Mouse (Mus musculus): ENCODE measurements around the gene Syn2. TPM values are rescaled to one million over a fixed set of nuclear protein-coding genes. Genes with fewer than 3 reads are reported as not detected.

Gene Syn2
- polyA plus RNA-seq, 1 experiment from 2014 or later: 0.99 TPM

DNA sequence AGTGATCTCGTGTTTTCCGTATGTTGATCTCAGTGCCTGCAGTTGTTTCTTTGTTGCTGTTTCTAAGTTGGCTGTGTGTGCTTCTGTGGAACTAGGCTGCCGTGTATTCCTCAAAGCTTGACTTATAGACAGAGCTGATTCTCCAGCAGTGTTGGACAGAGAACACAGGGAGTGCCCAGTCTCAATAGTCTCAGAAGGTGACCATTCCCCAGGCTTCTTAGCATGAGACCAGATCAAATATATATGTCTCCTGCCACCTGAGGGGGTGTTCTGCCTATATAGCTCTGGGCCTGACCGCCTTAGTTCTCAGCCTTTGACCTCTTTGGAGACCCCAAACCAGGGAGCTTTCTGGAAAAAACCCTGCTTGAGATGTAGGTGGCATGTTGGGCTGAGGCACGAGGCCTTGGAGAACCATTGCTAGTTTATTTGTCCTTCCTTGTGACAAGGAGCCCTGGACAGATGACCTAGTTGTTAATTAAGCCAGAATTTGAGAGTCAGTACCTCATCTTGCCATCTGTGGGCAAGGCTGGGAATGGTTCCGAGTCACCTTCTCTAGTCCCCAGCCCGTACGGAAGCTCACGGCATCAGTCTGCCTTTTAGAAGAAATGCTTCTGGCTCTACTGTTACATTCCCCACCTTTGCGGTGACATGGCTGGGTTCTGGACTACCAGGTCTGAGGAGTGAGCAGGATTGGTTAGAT is 140.6 kb downstream of the Syn2 start:
- no peaks in the 10 kb centered on the region for H3K36me3 ChIP-seq (ENCODE audit: control insufficient read depth, insufficient read depth, low read length)
- 91% methylated on average over 10 of the region's 10 CpGs for WGBS
- no peak overlapping the region for H3K4me2 ChIP-seq (ENCODE audit: low read depth, severe bottlenecking)
- H3K4me3 ChIP-seq (ENCODE audit: low read depth, low read length): no peak overlapping the region
- H3K27ac ChIP-seq (replicated peaks; ENCODE audit: low read depth, low read length): no peak overlapping the region
- H3K4me1 ChIP-seq (ENCODE audit: control insufficient read depth, insufficient read depth, low read length): peaks cover 5% of the 10 kb centered on the region
- H3K9ac ChIP-seq (ENCODE audit: low read length): no peak overlapping the region
- no peaks in the 10 kb centered on the region for H3K9me3 ChIP-seq (ENCODE audit: control insufficient read depth, low read length)
- ATAC-seq (ENCODE audit: insufficient number of reproducible peaks, low FRiP score, low TSS enrichment, low read depth): no peak
- no peak for DNase-seq (ENCODE audit: low spot score)
- H3K27me3 ChIP-seq (ENCODE audit: control insufficient read depth, insufficient read depth, low read length): no peaks in the 10 kb centered on the region

DNA sequence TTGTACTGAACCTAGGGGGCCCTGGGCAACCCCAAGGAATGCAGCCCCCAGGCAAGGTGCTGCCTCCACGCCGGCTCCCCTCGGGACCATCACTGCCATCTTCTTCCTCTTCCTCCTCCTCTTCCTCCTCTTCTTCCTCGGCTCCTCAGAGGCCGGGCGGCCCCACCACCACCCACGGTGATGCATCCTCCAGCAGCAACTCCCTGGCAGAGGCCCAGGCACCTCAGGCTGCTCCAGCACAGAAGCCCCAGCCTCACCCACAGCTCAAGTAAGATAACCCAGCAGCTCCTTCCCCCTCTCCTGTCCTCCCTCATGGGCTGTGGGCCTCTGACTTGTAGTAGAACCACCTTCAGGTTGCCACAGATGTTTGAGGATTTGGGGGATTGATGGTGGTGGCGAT is 143.4 kb downstream of the Syn2 start:
- Histone ChIP-seq H3K27me3 (ENCODE audit: control insufficient read depth, insufficient read depth, low read length) (no peaks in the 10 kb centered on the region), H3K36me3 (ENCODE audit: control insufficient read depth, insufficient read depth, low read length) (no peaks in the 10 kb centered on the region), H3K4me2 (ENCODE audit: low read depth, severe bottlenecking) (no peak overlapping the region), H3K9me3 (ENCODE audit: control insufficient read depth, low read length) (no peaks in the 10 kb centered on the region), H3K4me3 (ENCODE audit: low read depth, low read length) (no peak overlapping the region), H3K4me1 (ENCODE audit: control insufficient read depth, insufficient read depth, low read length) (no peaks in the 10 kb centered on the region), H3K9ac (ENCODE audit: low read length) (no peak overlapping the region), H3K27ac (replicated peaks; ENCODE audit: low read depth, low read length) (no peak overlapping the region)
- ATAC-seq (ENCODE audit: insufficient number of reproducible peaks, low FRiP score, low TSS enrichment, low read depth): no peak
- 79% methylated on average over 8 of the region's 8 CpGs for WGBS
- no peak for DNase-seq (ENCODE audit: low spot score)

DNA sequence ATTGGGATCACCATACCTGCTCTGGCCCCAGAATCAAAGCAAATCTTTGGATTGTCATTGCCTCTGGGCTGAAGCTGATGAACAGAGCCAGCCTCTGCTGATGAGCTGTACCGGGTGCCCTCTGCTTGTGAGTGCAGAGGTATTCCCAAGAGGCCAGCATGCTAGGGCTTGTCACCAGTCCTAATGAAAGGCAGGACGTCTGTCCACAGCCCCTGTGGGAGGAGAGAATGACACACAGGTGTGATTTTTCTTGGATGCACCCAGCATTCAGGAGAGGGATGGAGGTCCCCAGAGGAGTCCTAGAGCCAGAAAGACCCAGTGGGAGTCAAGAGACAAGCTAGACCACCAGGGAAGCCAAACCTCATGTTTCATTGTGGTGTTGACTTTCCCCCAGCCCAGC is 144.9 kb downstream of the Syn2 start:
- Histone ChIP-seq H3K9me3 (ENCODE audit: control insufficient read depth, low read length) (no peaks in the 10 kb centered on the region), H3K4me3 (ENCODE audit: low read depth, low read length) (no peak overlapping the region), H3K4me1 (ENCODE audit: control insufficient read depth, insufficient read depth, low read length) (no peaks in the 10 kb centered on the region), H3K9ac (ENCODE audit: low read length) (no peak overlapping the region), H3K4me2 (ENCODE audit: low read depth, severe bottlenecking) (no peak overlapping the region), H3K27ac (replicated peaks; ENCODE audit: low read depth, low read length) (no peak overlapping the region), H3K27me3 (ENCODE audit: control insufficient read depth, insufficient read depth, low read length) (no peaks in the 10 kb centered on the region), H3K36me3 (ENCODE audit: control insufficient read depth, insufficient read depth, low read length) (no peaks in the 10 kb centered on the region)
- WGBS: 57% methylated on average over 2 of the region's 2 CpGs
- ATAC-seq (ENCODE audit: insufficient number of reproducible peaks, low FRiP score, low TSS enrichment, low read depth) (no peak), DNase-seq (ENCODE audit: low spot score) (no peak)

DNA sequence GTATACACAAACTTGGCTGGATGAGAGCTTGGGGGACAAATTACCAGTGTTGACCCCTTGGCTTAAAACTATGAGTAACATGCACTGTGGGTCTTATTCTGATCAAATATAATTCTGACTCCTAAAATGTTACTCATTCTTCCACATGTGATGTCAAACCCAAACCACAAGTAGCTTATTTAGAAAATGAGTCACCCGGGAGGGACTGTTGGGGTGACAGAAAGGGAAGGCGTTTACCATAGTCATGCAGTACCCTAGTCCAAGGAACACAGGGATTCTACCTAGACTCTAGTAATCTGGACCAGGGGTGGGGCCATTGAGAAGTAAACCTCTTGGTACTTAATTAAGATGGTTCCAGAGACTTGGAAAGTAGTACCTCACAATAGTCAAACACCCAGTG is 149.5 kb downstream of the Syn2 start:
- no peaks in the 10 kb centered on the region for H3K27me3 ChIP-seq (ENCODE audit: control insufficient read depth, insufficient read depth, low read length)
- H3K9me3 ChIP-seq (ENCODE audit: control insufficient read depth, low read length): no peaks in the 10 kb centered on the region
- H3K27ac ChIP-seq (replicated peaks; ENCODE audit: low read depth, low read length): no peak overlapping the region
- no peaks in the 10 kb centered on the region for H3K36me3 ChIP-seq (ENCODE audit: control insufficient read depth, insufficient read depth, low read length)
- H3K4me1 ChIP-seq (ENCODE audit: control insufficient read depth, insufficient read depth, low read length): no peaks in the 10 kb centered on the region
- H3K4me3 ChIP-seq (ENCODE audit: low read depth, low read length): no peak overlapping the region
- no peak for ATAC-seq (ENCODE audit: insufficient number of reproducible peaks, low FRiP score, low TSS enrichment, low read depth)
- no peak for DNase-seq (ENCODE audit: low spot score)
- H3K9ac ChIP-seq (ENCODE audit: low read length): no peak overlapping the region
- H3K4me2 ChIP-seq (ENCODE audit: low read depth, severe bottlenecking): no peak overlapping the region
- WGBS: 83% methylated on average over 2 of the region's 2 CpGs

DNA sequence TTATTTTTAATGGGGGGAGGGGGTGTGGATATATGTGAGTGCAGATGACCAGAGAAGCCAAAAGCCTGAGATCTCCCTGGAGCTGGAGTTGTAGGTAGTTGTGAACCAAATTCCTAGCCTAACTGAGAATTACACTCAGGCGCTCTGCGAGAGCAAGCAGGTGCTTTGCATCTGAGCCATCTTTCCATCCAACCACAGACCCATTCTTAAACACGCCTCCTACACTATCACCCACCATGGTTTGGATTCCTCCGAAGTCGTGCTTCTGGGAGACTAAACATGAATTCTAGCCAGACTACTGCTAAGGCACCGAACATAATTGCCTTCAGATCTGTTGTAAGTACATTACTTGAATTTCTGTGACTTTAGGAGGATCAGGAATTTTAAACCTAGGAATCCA is 151.7 kb downstream of the Syn2 start:
- Histone ChIP-seq H3K4me1 (ENCODE audit: control insufficient read depth, insufficient read depth, low read length) (no peaks in the 10 kb centered on the region), H3K27me3 (ENCODE audit: control insufficient read depth, insufficient read depth, low read length) (no peaks in the 10 kb centered on the region), H3K4me3 (ENCODE audit: low read depth, low read length) (no peak overlapping the region), H3K9me3 (ENCODE audit: control insufficient read depth, low read length) (no peaks in the 10 kb centered on the region), H3K4me2 (ENCODE audit: low read depth, severe bottlenecking) (no peak overlapping the region), H3K9ac (ENCODE audit: low read length) (no peak overlapping the region), H3K27ac (replicated peaks; ENCODE audit: low read depth, low read length) (no peak overlapping the region), H3K36me3 (ENCODE audit: control insufficient read depth, insufficient read depth, low read length) (no peaks in the 10 kb centered on the region)
- 91% methylated on average over 6 of the region's 6 CpGs for WGBS
- DNase-seq (ENCODE audit: low spot score) (no peak), ATAC-seq (ENCODE audit: insufficient number of reproducible peaks, low FRiP score, low TSS enrichment, low read depth) (no peak)

DNA sequence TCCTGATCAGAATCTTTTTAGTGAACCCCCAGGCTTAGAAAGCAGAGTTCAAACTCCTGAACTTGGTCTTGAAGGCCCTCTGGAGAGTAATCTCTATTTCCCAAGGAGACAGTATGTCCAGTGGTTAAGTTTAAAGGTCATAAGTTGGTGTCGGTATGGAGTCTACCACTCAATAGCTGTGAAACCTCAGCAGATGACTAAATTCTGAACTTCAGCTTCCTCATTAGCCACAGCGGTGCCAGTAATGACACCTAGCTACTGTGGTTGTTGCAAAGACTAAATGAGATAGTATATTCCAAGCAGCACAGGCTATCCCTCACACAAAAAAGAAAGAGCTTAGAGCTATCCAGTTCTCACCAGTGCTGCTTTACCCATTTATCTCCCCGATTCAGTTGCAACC is 153.5 kb downstream of the Syn2 start:
- no peak overlapping the region for H3K27ac ChIP-seq (replicated peaks; ENCODE audit: low read depth, low read length)
- ATAC-seq (ENCODE audit: insufficient number of reproducible peaks, low FRiP score, low TSS enrichment, low read depth): no peak
- no peaks in the 10 kb centered on the region for H3K27me3 ChIP-seq (ENCODE audit: control insufficient read depth, insufficient read depth, low read length)
- no peaks in the 10 kb centered on the region for H3K9me3 ChIP-seq (ENCODE audit: control insufficient read depth, low read length)
- no peak overlapping the region for H3K9ac ChIP-seq (ENCODE audit: low read length)
- H3K4me1 ChIP-seq (ENCODE audit: control insufficient read depth, insufficient read depth, low read length): no peaks in the 10 kb centered on the region
- no peak for DNase-seq (ENCODE audit: low spot score)
- WGBS: 88% methylated on average over 3 of the region's 3 CpGs
- H3K36me3 ChIP-seq (ENCODE audit: control insufficient read depth, insufficient read depth, low read length): no peaks in the 10 kb centered on the region
- no peak overlapping the region for H3K4me3 ChIP-seq (ENCODE audit: low read depth, low read length)
- no peak overlapping the region for H3K4me2 ChIP-seq (ENCODE audit: low read depth, severe bottlenecking)

DNA sequence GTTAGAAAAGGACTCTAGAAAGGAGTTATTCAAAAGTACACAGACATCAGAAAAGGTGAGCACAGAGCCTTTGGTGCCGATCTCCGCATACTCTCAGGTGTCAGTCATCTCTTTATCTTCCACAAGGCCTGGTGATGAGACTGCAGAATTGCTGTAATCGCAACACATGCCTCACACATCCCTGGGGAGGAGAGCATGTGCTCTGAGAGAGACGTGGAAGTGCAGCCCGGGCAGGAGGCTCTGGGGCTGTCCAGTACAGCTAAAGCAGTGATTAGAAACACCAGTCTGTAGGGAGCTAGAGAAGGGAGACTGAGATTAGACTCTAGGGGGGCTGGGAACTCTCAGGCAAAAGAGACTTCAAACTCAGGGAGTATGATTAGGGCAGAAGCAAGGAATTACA is 155.9 kb downstream of the Syn2 start:
- Histone ChIP-seq H3K9ac (ENCODE audit: low read length) (no peak overlapping the region), H3K27ac (replicated peaks; ENCODE audit: low read depth, low read length) (no peak overlapping the region), H3K4me3 (ENCODE audit: low read depth, low read length) (no peak overlapping the region), H3K4me2 (ENCODE audit: low read depth, severe bottlenecking) (no peak overlapping the region), H3K36me3 (ENCODE audit: control insufficient read depth, insufficient read depth, low read length) (no peaks in the 10 kb centered on the region), H3K27me3 (ENCODE audit: control insufficient read depth, insufficient read depth, low read length) (no peaks in the 10 kb centered on the region), H3K9me3 (ENCODE audit: control insufficient read depth, low read length) (no peaks in the 10 kb centered on the region), H3K4me1 (ENCODE audit: control insufficient read depth, insufficient read depth, low read length) (no peaks in the 10 kb centered on the region)
- DNase-seq (ENCODE audit: low spot score) (no peak), ATAC-seq (ENCODE audit: insufficient number of reproducible peaks, low FRiP score, low TSS enrichment, low read depth) (no peak)
- 70% methylated on average over 5 of the region's 5 CpGs for WGBS

DNA sequence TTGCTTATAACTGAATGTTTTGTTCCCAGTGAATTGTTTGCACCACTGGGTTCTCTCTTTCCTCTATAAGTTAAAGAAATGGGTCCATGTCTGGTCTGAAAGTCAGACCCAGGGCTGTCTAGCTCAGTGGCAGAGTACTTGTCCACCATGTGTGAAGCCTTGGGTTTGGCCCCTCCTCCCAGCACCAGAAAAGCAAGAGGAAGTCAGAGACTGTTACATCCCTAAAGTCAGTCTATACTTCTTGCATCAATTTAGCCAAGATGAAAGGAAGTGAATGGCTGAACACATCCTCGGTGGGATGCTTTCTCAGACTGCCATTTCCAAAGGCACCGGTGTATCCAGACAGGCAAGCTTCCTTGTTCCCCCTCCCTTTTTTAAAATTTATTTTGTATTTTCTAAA is 156.4 kb downstream of the Syn2 start:
- no peak for ATAC-seq (ENCODE audit: insufficient number of reproducible peaks, low FRiP score, low TSS enrichment, low read depth)
- Histone ChIP-seq H3K27me3 (ENCODE audit: control insufficient read depth, insufficient read depth, low read length) (no peaks in the 10 kb centered on the region), H3K4me2 (ENCODE audit: low read depth, severe bottlenecking) (no peak overlapping the region), H3K9me3 (ENCODE audit: control insufficient read depth, low read length) (no peaks in the 10 kb centered on the region), H3K36me3 (ENCODE audit: control insufficient read depth, insufficient read depth, low read length) (no peaks in the 10 kb centered on the region), H3K9ac (ENCODE audit: low read length) (no peak overlapping the region), H3K4me1 (ENCODE audit: control insufficient read depth, insufficient read depth, low read length) (no peaks in the 10 kb centered on the region), H3K4me3 (ENCODE audit: low read depth, low read length) (no peak overlapping the region), H3K27ac (replicated peaks; ENCODE audit: low read depth, low read length) (no peak overlapping the region)
- 84% methylated on average over 2 of the region's 2 CpGs for WGBS
- DNase-seq (ENCODE audit: low spot score): no peak

DNA sequence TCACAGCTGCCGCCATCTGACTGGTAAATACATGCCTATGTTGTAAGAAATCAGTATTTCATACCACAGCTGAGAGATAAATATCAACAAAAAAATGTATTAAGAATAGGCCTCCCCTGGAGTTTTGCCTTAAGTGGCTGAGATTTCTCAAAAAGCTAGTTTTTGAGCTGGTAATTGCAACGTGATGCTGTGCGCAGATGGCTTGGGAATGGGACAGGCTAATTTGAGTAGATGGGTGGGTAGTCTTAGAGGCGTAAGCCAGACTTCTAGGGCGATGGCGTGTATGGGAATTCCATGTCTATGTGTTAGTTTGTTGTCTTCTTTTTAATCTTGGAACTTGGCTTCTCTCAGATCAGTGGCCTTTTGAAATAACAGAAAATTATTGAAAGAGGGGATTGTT is 157.1 kb downstream of the Syn2 start:
- Histone ChIP-seq H3K4me1 (ENCODE audit: control insufficient read depth, insufficient read depth, low read length) (no peaks in the 10 kb centered on the region), H3K36me3 (ENCODE audit: control insufficient read depth, insufficient read depth, low read length) (no peaks in the 10 kb centered on the region), H3K9me3 (ENCODE audit: control insufficient read depth, low read length) (no peaks in the 10 kb centered on the region), H3K4me3 (ENCODE audit: low read depth, low read length) (no peak overlapping the region), H3K4me2 (ENCODE audit: low read depth, severe bottlenecking) (no peak overlapping the region), H3K27ac (replicated peaks; ENCODE audit: low read depth, low read length) (no peak overlapping the region), H3K27me3 (ENCODE audit: control insufficient read depth, insufficient read depth, low read length) (no peaks in the 10 kb centered on the region), H3K9ac (ENCODE audit: low read length) (no peak overlapping the region)
- ATAC-seq (ENCODE audit: insufficient number of reproducible peaks, low FRiP score, low TSS enrichment, low read depth) (no peak), DNase-seq (ENCODE audit: low spot score) (no peak)
- 91% methylated on average over 6 of the region's 6 CpGs for WGBS
